Mouse (Mus musculus) heart, adult 2 months (tissue): ENCODE measurements around the gene Gpsm1. TPM values are rescaled to one million over a fixed set of nuclear protein-coding genes. Genes with fewer than 3 reads are reported as not detected.

Source experiments
- DNase-seq, 2 experiments: peaks; one replicate each; pipeline ENCODE4 v3.0.0; 2021
- H3K27ac ChIP-seq: fragments of 200-600 bp; 2 replicates; pipeline ENCODE4 v1.8.1; 2022
- H3K27me3 ChIP-seq: fragments of 200-500 bp; 2 replicates; pipeline ENCODE4 v1.6.1; 2012; ENCODE audit warnings: mild to moderate bottlenecking, low read length, inconsistent platforms, mixed read lengths; ENCODE audit not compliant: control insufficient read depth, insufficient read depth
- H3K36me3 ChIP-seq: fragments of 200-500 bp; 2 replicates; pipeline ENCODE4 v1.6.1; 2012; ENCODE audit warnings: low read length, inconsistent platforms; ENCODE audit not compliant: control insufficient read depth, insufficient read depth
- H3K4me1 ChIP-seq: fragments of 200-500 bp; 2 replicates; pipeline ENCODE4 v1.6.1; 2011; ENCODE audit warnings: low read length; ENCODE audit not compliant: control insufficient read depth, insufficient read depth
- H3K4me3 ChIP-seq: fragments of 200-600 bp; 2 replicates; pipeline ENCODE4 v1.8.1; 2022
- H3K79me2 ChIP-seq: fragments of 200-500 bp; replicated peaks from 2 replicates; pipeline ENCODE4 v1.6.1; 2012; ENCODE audit warnings: mild to moderate bottlenecking, inconsistent platforms, low read length, moderate library complexity, mixed read lengths; ENCODE audit not compliant: control insufficient read depth, insufficient read depth
- H3K9ac ChIP-seq: fragments of 200-500 bp; 2 replicates; pipeline ENCODE4 v1.6.1; 2012; ENCODE audit warnings: low read depth, mild to moderate bottlenecking, control low read depth, inconsistent platforms, low read length, mixed read lengths
- CTCF ChIP-seq: fragments of 200-600 bp; IDR thresholded peaks from 2 replicates; pipeline ENCODE4 v1.8.1; 2022; ENCODE audit warnings: antibody characterized with exemption, mild to moderate bottlenecking, moderate library complexity
- EP300 ChIP-seq: fragments of 200-500 bp; IDR thresholded peaks from 2 replicates; pipeline ENCODE4 v1.6.1; 2011; ENCODE audit warnings: low read depth, low read length, control low read depth; ENCODE audit not compliant: insufficient read depth
- POLR2A ChIP-seq: fragments of 200-500 bp; IDR thresholded peaks from 2 replicates; pipeline ENCODE4 v1.6.1; 2011; ENCODE audit warnings: mild to moderate bottlenecking, low read depth, low read length, control low read depth; ENCODE audit not compliant: insufficient read depth
- WGBS: fragments of 180-500 bp; shearing (Covaris S2); methylation state at CpG from one replicate; pipeline ENCODE4 v1.1.7; 2018; 5-methylcytosine and 5-hydroxymethylcytosine counted together
- intact Hi-C: fragments of 180-260 bp; cut with DNase I; formaldehyde crosslinking; loops from one replicate; pipeline ENCODE4 v1.15.1; 2025
- polyA plus RNA-seq: library from polyadenylated mRNA; depleted of rRNA; stranded (reverse); fragments of >200 nt; gene quantifications from 2 replicates; pipeline ENCODE4 v1.2.3, GENCODE M21; 2012; rRNA removed
- total RNA-seq, 2 experiments: library from RNA; stranded (reverse); gene quantifications; 2 replicates each; pipeline ENCODE4 v1.2.3; 2021

Gene Gpsm1
- total and polyA plus RNA-seq, 3 experiments: 169 to 301 (median 249) TPM

DNA sequence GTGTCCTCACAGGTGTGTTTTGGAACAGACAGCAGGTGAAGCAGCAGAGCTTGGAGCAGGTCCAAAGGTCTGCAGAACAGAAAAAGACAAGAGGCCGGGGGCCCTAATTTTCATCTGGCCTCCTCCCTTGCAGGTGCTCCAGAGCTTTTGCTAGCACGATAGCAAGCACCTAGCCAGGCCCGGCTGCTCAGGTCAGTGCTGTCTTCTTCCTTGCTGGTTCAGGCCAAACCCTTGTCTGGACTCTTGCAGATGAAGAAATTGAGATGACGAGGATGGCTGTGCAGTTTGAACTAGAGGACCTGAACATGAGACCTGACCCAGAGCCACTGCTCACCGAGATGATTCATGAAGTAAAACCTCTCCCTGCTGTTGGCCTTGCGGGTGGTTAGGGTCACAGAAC, 76.3 kb downstream of the Gpsm1 start:
- Histone ChIP-seq H3K4me3 (no peak overlapping the region), H3K27ac (no peak overlapping the region), H3K4me1 (peaks cover 3% of the 10 kb centered on the region), H3K27me3 (no peaks in the 10 kb centered on the region), H3K36me3 (no peaks in the 10 kb centered on the region), H3K79me2 (no peaks in the 10 kb centered on the region), H3K9ac (no peak overlapping the region)
- TF ChIP-seq CTCF (no peak), EP300 (no peak), POLR2A (no peak)
- WGBS: 83% methylated on average over 6 of the region's 6 CpGs
- no peak for DNase-seq
- intact Hi-C loops: no loop called here

Other genes starting within 250 kb of the Gpsm1 start
- gene Nacc2, start 192.3 kb upstream of the Gpsm1 start, total RNA-seq: 10 to 100 TPM; 31.6 to 31.8 TPM
- gene Nacc2, start 192.3 kb upstream of the Gpsm1 start, polyA plus RNA-seq: 19.0 and 20.5 TPM in 2 replicates
- not detected for gene Lhx3, start 107.2 kb upstream of the Gpsm1 start, total RNA-seq
- not detected in 2 replicates for gene Lhx3, start 107.2 kb upstream of the Gpsm1 start, polyA plus RNA-seq
- 10 to 100 TPM; 17.3 to 22.2 TPM for gene Qsox2, start 78.0 kb upstream of the Gpsm1 start, total RNA-seq
- gene Qsox2, start 78.0 kb upstream of the Gpsm1 start, polyA plus RNA-seq: 11.1 and 18.1 TPM in 2 replicates
- gene Ccdc187, start 21.0 kb upstream of the Gpsm1 start, total RNA-seq: under 1 TPM; 0.09 to 0.13 TPM
- gene Ccdc187, start 21.0 kb upstream of the Gpsm1 start, polyA plus RNA-seq: 0.09 and 0.37 TPM in 2 replicates
- 10 to 100 TPM; 23.2 to 25.9 TPM for gene Dnlz, start 36.6 kb downstream of the Gpsm1 start, total RNA-seq
- gene Dnlz, start 36.6 kb downstream of the Gpsm1 start, polyA plus RNA-seq: 22.6 and 22.7 TPM in 2 replicates
- 1 to 10 TPM; 1.0 to 1.2 TPM for gene Card9, start 45.4 kb downstream of the Gpsm1 start, total RNA-seq
- gene Card9, start 45.4 kb downstream of the Gpsm1 start, polyA plus RNA-seq: 2.3 and 4.1 TPM in 2 replicates
- gene Snapc4, start 65.1 kb downstream of the Gpsm1 start, total RNA-seq: 1 to 10 TPM; 7.2 to 9.5 TPM
- gene Snapc4, start 65.1 kb downstream of the Gpsm1 start, polyA plus RNA-seq: 20.4 and 24.3 TPM in 2 replicates
- 10 to 100 TPM; 40.5 to 46.9 TPM for gene Entr1, start 73.8 kb downstream of the Gpsm1 start, total RNA-seq
- gene Entr1, start 73.8 kb downstream of the Gpsm1 start, polyA plus RNA-seq: 59.7 and 85.6 TPM in 2 replicates
- 100 to 1,000 TPM; 139 to 160 TPM for gene Pmpca, start 73.8 kb downstream of the Gpsm1 start, total RNA-seq
- gene Pmpca, start 73.8 kb downstream of the Gpsm1 start, polyA plus RNA-seq: 69.1 and 123 TPM in 2 replicates
- 10 to 100 TPM; 15.8 to 16.3 TPM for gene Inpp5e, start 93.7 kb downstream of the Gpsm1 start, total RNA-seq
- gene Inpp5e, start 93.7 kb downstream of the Gpsm1 start, polyA plus RNA-seq: 22.1 and 23.6 TPM in 2 replicates
- gene Sec16a, start 129.7 kb downstream of the Gpsm1 start, total RNA-seq: 10 to 100 TPM; 36.3 to 40.4 TPM
- gene Sec16a, start 129.7 kb downstream of the Gpsm1 start, polyA plus RNA-seq: 37.5 and 50.1 TPM in 2 replicates
- gene Notch1, start 201.1 kb downstream of the Gpsm1 start, total RNA-seq: 10 to 100 TPM; 31.6 to 32.4 TPM
- gene Notch1, start 201.1 kb downstream of the Gpsm1 start, polyA plus RNA-seq: 22.0 and 23.2 TPM in 2 replicates